Mouse (Mus musculus) megakaryocyte-erythroid progenitor cell, adult 5-6 weeks (primary cell): ENCODE results near the gene Foxp2. TPM values are rescaled to one million over a fixed set of nuclear protein-coding genes. Genes with fewer than 3 reads are reported as not detected.

ENCODE experiments used
- ATAC-seq: replicated peaks from 2 replicates; pipeline ENCODE4 v1.8.0; 2016; ENCODE audit warnings: mild to moderate bottlenecking, inconsistent platforms; ENCODE audit not compliant: severe bottlenecking, poor library complexity, low FRiP score, low TSS enrichment
- total RNA-seq, 2 experiments: library from RNA; stranded (forward) in 1 of 2; stranded (reverse) in 1 of 2; fragments of 200-1000, 215-1000 nt in 1 of 2; fragments of >200 nt in 1 of 2; fragmentation: Nextera tagmentation in 1 of 2; gene quantifications; 2 replicates each; pipeline ENCODE4 v1.2.3; 2014 to 2017

Foxp2 gene
- total RNA-seq (2014; fragmentation: Nextera tagmentation) (not detected in 2 replicates), total RNA-seq (2017) (not detected in 2 replicates)

DNA sequence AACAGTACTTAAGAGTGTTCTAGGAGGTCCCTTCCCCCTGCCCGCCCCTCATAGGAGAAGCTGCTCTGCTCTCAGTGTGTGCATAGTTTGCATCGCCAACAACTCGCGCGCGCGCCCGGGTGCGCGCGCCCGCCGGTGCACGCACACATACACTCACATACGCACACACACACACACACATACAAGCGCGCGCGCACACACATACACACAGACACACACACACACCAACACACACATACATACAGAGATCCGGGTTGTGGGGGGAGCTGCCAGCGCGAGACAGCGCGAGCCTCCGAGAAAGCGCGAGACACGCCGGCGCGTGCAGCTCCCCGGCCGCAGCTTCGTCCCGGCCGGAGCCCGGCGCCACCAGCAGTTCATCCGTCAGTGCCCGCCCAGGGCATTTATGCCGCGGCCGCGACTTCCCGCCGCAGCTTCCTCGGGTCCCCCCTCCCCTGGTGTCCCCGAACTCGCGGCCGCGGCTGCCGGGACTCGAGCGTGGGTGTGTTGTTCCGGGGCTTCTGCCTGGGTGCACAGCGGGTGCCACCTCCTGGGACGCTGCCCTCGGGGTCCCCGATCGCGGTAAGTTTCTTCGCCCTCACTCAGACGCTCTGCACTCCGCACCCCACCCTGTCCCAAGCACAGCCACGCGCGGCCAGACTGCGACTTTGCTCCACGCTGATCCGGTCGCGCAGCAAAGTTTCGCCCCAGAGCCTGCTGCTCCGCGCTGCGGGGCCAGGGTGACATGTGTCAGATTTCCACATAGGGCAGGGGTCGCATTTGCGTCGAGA, at the start of gene Foxp2:
Gene Foxp2 (plus strand): TSS at position 167 of the 788 bp plus-strand sequence.
- no peak for ATAC-seq

DNA sequence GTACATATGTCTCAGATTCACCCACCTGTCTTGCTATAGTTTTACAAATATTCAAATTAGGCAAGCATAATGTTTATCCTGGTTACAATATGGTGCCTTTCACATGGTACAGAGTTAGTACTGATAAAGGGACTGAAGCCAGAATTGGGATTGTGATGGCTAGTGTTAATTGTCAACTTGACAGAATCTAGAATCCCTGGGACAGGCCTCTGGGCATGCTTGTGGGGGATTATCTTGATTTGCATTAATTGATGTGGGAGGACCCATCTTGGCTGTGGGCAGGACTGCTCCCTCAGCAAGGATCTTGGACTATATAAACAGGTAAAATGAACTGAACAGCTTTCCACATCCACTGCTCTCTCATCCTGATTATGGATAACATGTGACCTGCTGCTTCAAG, 15.9 kb upstream of the Foxp2 start:
- no peak for ATAC-seq

DNA sequence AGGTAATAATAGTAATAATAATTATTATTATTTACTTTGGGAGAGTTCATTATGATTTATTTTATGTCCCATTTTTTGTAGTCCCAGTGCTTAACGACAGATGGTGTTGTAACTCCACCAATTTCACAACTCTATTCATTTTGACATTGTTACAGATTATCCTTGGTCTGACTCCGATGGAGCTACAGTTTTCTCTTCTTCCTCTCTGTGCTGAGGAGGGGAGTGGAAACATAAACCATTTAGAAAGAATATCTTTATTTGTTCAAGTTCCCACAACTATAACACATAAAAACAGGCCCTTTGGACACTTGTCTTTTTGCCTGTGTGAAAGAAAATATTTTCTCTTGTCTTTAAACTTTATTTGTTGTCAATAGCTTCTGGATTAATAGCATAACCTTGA, 4.1 kb upstream of the Foxp2 start:
- no peak for ATAC-seq

DNA sequence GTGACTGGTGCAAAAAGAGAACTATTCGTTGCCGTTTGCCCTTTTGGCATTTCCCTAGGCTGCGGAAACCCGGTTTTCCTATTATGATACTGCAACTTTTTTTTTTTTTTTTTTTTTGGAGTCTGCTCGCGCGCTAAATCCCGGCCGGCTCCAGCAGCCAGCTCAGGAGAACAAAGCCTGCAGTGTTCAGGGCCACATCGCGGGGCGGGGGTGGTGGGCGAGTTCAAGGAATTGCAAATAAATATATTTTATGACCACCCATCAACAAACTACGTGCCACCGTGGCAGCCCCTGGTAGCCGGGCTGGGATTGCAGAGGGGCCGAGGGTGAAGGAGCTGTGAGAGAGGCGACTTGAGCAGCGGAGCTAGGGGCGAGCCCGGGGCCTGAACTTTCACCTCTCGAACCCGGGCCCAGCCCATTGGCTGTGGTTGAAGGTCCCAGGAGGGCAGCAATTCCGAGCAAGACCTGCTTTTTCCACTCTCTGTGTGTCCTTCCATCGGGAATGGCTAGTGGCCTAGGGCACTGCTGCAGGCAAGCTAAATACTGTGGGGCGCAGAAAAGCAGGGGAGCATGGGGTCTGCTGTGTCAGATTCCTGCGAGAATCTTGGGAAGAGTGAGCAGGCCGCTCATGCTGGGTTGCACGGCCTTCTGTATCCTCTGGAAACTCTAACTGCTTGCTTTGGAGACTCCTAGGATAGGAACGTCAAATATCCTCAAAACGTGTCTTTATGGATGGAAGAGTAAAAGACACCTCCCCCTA, 2.9 kb upstream of the Foxp2 start:
- no peak for ATAC-seq

DNA sequence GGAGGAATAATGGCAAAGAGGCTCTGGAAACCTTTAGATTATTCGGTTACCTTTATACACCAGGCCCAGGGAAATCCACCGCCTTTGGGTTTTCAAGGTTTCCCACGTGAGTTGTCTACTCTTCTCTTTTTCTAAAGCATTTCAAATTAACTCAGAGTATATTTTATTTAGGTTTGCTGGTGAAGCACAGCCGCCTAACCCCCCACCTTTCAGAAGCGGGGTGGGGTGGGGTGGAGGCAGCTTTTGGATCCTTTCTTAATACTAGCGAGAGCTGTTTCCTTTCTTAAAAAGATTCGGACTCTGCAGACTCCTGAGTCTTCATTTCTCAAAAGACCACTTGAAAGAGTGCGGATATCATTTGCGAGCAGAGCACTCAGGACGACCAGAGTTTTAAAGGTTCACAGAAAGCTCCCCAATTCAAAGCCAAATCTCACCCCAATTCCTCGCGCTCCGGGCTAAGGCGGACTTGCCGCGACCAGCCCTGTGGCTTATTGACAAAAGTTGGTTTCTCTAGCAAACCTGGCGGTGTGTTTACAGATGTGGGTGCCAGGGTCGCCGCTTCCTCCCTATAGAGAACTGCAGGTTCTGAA, 2.0 kb upstream of the Foxp2 start:
- no peak for ATAC-seq

DNA sequence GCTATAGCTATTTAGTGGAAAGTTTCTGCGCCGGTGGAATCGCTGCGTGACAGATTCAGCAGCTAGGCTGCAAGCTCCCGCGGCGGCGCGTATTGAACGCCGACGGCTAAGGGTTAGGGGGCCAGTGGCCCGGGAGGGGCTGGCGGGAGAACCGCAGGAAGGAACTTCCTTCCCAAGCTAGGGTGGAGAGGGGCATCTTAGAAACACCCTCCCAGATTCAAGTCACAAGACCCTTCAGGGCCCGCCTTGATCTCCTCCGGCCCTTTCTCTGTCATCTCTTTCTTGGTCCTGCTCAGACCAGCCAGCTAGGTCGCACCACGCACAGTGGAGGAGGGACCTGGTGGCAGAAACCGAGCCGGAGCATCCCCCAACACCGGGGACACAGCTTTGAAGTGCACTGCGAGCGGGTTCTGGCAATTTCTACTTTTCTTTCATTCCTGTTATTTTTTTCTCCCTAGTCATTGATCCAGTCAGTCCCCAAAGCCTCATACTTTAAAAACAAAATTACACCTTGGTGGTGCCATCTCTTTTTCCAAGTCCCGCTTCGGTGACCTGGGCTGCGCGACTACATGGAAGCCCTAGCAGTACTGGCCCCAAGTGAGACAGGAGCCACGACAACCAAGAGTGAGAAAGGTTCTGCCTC, 1.1 kb upstream of the Foxp2 start:
- ATAC-seq = no peak

DNA sequence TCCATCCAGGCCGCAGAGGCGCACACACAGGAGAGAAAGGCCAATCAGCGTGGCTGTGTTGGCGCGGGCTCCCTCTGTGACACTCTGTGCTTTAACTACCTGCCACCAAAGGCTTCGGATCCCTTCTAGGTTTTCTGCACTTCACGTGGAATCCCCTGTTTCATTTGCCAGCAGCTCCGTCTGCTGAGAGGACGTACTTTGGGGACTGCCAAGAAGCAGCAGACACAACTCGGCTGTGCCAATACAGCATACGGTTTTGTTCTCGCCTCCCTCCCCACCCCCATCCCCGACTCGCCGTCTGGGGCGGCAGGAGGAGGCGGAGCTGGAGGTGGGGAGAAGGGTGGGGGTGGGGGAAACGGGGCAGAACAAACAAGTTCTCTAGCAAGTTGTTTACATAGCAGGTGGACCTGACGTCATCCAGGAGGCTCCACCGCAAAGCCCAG, 549 bp upstream of the Foxp2 start:
- ATAC-seq = no peak

DNA sequence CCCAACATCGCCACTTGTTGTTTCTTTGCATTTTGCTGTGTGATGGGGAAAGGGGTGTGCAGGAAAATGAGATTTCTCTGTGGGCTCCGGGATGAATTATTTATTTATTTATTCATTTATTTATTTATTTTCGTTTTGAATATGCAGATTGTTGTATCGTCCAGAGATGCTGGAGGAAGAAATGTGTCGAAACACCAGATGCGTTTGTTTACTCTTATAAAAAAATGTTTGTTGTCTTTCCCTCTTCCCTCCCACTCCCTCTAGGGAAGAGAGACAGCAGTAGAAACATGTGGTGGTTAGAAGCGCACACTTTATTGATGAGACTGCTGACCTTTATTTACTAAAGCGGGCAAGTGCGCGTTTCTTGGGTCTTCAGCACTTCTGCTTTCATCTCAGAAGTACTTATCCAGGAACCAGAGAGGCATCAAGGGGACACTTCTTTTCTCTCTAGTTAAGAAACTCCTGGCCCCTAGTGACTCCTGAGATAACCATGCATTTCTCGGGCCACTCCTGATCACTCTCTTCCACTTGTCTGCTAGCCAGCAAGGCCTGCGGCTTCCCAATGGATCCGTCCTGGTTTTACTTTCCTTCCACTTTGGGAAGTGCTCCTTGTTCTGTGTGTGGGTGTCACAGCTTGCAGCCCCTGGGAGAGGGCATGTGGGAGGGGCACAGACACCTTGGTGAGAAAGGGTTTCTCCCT, 972 bp downstream of the Foxp2 start:
- ATAC-seq = 0 out of 2 replicates have a peak, but pooled peaks have one; percentile 41

DNA sequence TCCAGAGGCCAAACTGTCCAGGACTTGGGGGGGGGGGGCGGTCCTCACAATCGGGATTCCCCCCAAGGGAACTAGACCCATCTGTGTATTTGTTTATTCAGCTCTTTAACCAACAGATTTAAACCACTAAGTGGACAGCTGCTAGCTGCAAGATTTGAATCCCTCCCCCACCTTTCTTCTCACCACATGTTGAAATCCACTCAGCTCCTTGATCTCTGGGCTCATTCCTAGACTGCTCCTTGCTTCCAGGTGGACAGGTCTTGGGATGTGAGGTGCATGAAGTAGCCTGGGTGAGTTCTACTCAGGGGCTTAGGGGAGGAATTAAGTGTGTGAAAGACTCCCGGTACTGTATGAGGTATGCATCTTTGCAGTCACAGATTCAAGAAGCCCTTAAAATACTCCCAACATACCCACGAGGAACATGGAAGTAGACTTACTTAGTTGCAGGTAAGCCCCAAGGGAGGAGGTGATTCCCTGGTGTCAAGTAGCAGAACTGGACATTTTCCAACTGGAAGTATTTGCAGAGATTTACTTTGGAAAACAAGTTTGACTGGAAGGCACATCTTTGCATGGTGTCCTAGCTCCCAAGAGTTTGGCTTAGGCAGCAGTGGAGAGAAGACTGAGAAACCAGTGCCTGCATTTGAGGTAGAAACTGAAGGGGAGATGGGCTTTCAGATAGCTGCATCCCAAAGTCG, 2.3 kb downstream of the Foxp2 start:
- ATAC-seq = no peak

DNA sequence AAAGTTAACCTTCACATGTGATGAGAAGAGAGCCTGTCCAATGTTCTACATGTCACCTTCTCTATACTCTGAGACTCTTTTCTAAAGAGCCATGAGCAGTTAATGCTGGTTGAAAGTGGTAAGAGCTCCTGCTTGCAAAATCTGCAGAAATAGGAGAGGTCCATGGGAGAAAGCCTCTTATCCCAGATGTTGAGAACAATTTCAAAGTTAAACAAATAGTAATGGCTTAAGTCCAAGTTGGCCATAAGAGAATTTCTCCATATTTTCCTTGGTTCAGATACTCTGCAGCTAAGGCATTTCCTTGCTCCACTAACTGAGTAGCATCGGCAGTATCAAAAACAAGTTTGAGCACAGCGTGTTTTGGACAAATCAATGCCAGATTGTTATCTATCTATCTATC, 13.9 kb downstream of the Foxp2 start:
- no peak for ATAC-seq

DNA sequence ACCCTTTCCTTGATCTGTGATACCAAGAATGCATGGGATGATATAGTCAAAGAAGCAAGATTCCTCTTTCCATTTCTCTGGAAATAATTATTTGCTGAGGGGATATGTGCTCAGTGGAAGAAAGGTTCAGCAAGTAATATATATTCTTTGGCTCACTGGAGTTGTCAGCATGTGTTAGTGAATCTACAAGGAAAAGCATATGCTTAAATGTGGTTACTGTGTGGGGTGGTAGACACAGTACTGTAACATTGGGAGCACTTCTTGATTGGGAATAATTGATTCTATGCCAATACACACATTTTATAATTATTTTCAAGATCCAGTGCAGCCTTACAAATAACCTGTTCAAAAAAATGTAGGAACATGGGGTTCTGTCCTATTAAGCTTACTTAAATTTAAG, 21.6 kb downstream of the Foxp2 start:
- ATAC-seq = no peak

DNA sequence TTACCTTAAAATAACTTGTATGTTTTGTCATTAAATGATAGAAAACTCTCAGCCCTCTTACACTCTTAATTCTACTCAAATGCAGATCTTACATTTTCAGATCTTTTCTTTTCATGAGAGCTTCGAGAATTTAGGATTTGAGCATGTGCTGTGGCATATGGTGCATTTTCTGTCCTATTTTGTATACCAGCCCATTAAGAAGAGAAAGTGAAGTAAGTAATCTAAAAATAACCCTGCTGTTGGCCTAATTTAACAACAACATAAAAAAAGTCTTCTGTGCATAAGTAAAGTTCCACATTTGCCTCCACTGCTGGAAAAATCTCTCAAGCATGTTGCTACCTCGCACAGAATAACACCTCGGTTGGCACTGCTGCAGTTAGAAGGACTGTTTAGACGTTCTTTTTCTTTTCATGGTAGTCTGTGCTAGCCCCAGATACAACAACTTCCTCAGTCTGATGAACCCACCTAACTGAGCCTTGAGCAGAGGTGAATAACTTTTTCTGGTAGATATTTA, 23.9 kb downstream of the Foxp2 start:
- no peak for ATAC-seq

DNA sequence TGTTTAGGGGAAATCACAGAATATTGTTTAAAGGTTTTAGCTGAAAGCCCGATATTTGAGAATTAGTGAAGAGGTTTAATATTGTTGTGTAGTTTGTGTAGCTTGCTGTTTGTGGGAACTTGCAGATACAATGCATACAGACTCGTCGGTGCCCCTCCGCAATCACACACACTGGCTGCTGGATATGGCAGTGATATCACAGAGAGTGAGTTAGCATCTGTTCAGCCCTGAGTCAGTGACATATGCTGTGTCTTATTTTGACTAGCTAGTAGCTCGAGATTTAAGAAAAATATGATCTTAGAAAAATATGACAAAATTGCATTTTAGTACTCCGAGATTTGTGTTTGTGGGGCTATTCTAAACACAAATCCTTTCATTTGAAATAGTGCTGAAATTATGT, 49.9 kb downstream of the Foxp2 start:
- no peak for ATAC-seq

DNA sequence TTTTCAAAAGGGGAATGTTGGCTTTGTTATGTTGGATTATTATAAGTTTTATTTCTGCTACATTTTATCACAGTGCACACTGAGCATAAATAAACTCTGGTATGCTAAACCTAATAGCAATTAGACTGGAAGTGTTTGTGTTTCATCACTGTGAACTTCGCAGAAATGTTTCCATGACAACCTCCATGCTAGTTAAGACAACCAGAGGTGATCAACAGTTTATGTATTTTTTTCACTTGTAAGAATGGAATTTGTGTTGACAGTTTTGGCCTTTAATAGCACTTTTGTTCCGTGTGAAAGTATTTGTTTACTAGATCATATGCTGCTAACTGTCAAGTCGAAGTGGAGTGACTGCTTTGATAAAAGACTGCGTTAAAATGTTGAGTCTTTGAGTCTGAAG, 51.6 kb downstream of the Foxp2 start:
- no peak for ATAC-seq

DNA sequence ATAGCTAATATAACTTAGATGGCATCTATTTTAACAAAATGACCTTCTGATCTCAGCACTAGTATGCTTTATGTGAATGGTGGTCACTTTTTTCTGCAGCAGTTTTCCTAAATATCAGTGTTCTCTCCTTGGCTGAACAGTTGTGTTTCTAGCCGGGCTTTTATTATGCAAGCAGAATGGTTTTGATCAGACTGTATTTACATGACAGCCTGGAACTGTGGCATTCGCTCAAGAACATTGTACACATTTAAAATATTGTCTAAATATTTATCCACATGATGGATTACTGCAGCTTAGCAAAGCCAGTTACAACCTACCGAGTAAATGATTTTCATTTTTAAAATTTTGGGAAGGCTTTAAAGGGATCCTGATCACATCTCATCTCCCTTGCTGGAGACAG, 75.9 kb downstream of the Foxp2 start:
- no peak for ATAC-seq

DNA sequence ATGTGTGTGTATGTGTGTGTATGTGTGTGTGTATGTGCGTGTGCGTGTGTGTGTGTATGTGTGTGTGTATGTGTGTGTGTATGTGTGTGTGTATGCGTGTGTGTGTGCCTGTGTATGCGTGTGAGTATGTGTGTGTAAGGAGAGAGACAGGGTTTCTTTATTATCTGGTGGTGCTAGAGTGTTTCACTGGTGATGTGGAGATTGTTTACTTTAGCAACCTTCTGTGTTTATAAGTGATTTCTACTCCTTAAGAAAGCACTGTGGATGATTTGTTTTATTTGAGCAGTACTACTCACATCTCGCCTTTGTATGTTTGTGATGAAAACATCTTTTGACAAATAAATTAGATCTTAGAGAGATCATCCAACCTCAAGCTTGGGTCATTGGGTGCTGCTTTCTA, 77.1 kb downstream of the Foxp2 start:
- no peak for ATAC-seq

DNA sequence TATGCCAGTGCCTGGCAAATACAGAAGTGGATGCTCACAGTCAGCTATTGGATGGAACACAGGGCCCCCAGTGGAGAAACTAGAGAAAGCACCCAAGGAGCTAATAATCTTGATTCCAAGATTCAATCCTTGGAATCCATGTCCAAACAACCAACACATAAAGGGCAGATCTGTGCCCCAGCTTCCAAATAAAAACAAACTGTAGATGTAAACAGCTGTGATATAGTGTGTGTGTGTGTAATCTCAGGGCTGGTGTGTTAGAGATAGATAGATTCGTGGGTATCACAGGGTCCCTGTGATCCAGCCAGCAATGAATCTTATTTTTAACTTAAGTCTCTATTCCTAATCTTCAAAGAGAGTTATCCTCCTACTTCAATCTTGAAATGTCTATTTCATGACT, 107.0 kb downstream of the Foxp2 start:
- no peak for ATAC-seq

DNA sequence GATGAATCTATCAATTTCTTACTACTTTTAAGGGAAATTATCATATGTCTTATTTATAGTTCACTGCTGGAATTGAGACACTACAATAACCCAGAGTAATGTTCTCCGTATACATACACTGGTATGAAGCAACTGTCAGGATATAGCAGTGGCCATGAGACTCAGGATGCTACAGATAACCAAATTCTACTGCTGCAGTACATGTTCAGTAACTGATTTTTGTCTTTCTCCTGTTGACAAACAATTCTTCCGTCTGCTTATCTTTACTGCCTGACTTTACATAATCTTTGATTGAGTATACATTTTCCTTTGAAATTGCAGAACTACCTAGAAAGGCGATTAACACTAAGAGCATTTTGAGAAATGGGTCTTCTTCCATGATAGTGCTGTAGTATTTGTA, 127.3 kb downstream of the Foxp2 start:
- ATAC-seq = no peak
